Mouse (Mus musculus): ENCODE results near the gene Gm13290.
A peak's percentile ranks its signal among the peaks of the same experiment; 100 is the strongest.
"Not testable (repeated sequence)": the region's sequence is repeated elsewhere in the genome, so short reads cannot be mapped to it uniquely, and the experiment has no call there.

Gm13290 gene

DNA sequence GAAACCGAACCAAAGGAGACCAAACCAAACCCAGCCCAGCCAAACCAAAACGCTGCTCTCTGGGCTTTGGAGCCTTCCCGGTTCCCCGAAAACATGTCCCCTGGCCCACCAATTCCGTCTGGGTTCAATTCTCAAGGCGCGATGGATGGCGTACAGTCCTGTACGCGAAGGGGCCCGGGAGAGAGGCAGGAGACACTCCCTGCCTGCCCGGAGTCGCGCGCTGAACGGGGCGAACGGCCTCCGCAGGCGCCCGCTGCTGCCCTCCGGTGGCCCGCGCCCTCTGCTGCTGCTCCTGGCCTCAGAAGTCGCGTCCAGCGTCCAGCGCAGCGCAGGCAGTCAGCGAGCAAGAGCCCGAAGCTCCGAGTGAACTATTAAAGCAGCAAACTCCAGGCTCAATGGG lies at the start of gene Gm13290:
Gene Gm13290 (plus strand): TSS at position 301 of the 400 bp plus-strand sequence.
- DNase-seq (ENCODE audit: low spot score in 2 of 2), result not testable (repeated sequence)

DNA sequence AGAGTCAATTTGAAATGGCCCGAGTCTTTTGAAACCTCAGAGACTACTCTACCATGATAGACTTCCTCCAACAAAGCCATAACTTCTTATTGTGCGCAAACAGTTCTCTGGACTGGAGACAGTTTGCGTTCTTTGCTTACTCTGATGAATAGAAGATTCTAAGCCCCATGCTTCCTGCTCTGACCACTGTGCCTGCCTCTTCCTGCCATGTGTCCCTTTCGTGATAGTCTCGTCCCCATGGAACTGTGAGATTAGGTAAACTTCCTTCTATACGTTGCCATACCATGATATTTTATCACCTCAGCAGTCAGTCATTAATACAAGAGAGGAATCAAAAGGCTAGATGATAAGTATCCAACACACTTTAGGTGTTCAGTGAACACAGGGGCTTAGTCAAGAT lies 46.9 kb upstream of the Gm13290 start:
- no peak for DNase-seq (ENCODE audit: low spot score in 2 of 2)

DNA sequence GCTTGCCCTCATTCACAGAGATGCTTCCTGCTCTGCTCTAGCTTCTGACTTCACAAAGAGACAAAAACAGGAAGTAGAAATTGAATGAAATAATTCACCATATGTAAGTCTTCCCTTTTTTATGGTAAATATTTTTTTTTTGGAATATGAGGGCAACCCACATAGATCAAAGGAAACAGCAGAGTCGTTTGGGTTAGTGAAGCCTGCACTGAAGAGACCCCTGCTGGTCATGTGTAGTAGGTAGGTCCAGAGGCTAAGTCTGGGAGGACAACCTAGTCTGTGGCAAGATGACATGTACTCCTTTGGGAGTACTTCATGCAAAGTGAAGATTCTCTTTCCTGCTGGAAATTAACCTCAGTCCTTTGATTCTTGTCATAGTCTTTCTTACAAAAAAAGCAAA lies 46.3 kb upstream of the Gm13290 start:
- no peak for DNase-seq (ENCODE audit: low spot score in 2 of 2)

DNA sequence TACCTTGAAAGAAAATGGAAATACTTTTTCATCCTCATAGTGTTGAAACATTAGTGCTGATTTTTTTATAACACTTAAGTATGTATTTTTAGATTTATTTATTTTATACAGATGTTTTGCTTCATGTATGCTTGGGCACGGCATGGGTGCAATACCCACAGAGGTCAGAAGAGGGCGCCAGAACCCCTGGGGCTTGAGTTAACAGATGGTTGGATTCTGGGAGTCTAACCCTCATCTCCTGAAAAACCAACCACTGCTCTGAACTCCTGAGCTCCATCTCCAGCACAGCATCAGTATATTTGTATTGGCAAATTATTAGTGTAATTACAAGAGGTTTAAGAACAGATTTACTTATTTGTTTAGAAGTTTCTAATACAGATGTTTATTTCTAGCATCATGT lies 35.2 kb upstream of the Gm13290 start:
- peak; percentile 36 to 37 for DNase-seq (ENCODE audit: low spot score in 2 of 2)

DNA sequence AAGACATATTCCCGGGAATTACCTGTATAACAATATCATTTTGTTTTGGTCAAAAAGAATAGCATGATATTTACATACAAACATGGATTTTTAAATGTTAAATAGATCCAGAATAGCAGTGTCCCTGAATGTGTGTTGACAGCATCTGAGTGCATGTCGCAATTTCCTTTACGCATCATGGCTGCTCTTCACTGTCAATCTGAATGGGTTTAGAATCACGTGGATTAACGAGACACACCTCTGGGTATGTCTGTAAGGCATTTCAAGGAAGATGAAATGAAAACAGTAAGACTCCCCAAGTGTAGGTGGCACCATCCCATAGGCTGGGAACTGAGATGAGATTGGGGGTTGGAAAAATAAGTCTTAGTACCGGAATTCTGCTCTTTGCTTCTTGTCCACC lies 34.6 kb upstream of the Gm13290 start:
- no peak for DNase-seq (ENCODE audit: low spot score in 2 of 2)

DNA sequence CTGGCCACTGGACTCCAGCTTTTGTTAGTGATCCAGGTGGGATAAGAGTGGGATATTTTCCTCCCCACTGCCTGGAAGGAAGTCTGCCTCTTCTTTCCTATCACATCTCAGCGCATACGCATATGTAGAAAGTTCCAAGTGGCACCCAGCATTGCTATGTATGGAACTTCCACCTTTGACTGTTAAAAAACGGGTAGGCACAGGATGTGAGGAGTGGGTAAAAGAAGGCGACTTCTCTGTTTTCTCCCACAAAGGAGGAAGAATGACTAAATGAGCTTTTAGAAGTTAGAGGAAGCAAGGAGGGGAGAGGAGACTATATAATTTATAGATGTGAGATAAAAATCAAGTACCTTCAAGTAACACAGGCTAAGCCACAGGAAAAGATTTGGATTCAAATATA lies 32.2 kb upstream of the Gm13290 start:
- DNase-seq (ENCODE audit: low spot score in 2 of 2), result no peak

DNA sequence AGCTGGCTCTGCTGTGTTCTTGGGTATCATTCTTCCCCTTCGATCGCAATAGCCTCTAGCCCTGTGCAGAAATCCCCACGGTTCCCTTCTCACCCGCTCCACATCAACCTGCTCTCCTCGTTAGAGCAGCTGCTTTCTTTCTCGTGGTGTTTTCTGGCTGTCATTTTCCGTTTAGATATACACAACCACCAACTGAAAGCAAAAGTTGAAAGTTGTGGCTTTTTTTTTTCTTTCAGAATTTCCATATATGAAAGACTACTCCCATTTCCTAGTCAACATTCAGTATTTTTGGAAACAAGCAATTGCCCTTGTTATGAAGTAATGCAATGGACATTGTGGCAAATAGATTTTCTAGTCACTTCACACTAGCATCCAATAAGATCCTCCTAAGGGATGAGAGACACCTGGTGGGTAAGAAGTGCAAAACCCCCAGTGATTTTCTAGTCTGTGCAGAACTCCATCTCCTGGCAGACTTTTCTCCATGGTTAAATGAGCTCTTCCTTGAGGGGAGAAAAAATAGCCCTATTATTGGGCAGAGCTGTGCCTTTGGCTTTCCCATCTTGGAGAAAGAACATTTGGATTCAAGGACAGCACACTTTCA lies 30.8 kb upstream of the Gm13290 start:
- DNase-seq (ENCODE audit: low spot score in 2 of 2), result no peak

DNA sequence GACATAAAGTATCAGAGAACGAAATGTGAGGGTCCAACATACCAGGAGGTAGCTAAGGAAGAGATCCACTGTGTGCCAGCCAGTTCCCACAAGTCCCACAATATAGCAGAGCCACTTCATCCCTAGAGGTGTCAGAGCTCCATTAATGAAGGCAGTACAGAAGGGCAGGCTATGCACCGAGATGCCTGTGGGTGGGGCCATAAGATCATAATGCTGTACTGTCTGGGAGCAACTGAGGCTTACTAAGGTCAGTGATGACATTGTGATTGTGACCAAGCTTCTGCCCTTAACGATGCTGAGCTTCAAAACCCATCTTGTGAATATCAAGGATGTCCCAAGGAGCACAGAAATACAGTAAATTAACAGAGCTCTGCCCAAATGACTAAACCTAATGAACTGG lies 29.4 kb upstream of the Gm13290 start:
- DNase-seq (ENCODE audit: low spot score in 2 of 2), result no peak

DNA sequence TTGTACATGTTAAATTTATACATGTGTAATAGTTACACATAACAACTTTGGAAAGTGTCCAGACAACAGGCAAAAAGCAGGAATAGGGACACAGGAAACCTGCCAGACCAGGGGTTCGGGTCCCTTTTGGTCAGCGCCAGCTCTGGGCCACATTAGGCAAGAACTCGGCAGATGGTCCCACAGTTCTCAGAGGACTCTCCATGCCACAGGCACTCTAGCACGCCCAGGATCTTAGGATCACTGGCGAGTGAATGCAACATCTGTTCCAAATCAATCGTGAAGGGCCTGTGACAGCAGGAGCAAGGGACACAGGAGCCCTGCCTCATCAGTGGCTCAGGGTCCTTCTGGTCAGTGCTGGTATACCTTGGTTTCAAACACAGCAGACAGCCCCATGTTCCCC lies 23.7 kb upstream of the Gm13290 start:
- DNase-seq (ENCODE audit: low spot score in 2 of 2), result no peak

DNA sequence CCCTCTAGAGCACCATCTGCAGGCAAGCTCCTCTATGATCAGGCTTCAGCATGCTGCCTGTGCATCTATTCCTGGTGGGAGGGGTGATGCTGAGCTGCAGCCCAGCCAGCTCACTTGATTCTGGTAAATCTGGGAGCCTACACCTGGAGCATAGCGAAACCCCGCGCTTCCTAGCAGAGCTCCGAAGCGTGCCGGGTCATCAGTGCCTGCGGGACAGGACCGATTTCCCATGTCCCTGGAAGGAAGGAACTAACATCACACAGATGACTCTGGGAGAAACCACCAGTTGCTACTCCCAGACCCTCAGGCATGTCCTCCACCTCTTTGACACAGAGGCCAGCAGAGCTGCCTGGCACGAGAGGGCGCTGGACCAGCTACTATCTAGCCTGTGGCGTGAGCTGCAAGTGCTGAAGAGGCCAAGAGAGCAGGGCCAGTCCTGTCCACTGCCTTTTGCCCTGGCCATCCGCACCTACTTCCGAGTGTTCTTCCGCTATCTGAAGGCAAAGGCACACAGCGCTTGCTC lies 18.8 kb upstream of the Gm13290 start, which contains the start of gene Gm13271:
Gene Gm13271 (plus strand): TSS at position 51 of the 523 bp plus-strand sequence.
- DNase-seq (ENCODE audit: low spot score in 2 of 2), result peak; percentile 70 to 80

DNA sequence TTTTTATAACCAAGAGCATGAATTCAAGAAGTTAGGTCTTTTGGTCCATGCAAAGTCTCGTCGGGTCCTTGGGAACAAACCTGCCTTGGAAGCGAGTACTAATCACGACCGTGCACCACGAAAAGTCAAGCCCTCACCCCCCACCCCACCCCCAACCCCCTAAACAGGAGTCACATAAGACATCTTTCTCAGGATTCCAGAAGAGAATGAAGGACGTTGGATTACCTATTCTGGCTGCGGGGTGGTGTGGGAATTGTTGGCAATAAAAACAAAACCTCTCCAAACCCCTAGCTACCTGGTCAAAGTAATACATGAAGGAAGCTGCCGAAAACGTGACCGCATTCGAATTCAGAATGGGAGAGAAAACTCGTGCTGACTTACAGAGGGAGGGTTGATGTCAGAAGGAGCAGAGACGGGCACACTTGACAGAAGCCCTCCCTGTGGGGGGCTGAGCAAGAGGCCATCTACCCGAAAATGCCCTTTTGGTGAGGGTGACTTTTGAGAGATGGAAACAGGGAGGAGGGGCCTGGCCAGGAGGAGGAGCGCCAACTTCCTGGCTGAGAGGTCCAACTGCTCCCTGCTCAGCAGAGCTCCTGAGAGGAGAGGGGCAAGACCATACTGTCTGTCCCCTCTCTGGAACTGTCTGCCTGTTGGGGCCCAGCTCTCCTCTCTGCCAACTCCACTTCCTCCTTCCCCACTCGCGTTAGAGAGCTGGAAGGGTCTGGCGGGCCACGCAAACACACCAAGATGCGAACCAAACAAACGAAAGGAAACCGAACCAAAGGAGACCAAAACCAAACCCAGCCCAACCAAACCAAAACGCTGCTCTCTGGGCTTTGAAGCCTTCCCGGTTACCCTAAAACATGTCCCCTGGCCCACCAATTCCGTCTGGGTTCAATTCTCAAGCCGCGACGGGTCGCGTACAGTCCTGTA lies 16.8 kb upstream of the Gm13290 start:
- DNase-seq (ENCODE audit: low spot score in 2 of 2), result not testable (repeated sequence)

DNA sequence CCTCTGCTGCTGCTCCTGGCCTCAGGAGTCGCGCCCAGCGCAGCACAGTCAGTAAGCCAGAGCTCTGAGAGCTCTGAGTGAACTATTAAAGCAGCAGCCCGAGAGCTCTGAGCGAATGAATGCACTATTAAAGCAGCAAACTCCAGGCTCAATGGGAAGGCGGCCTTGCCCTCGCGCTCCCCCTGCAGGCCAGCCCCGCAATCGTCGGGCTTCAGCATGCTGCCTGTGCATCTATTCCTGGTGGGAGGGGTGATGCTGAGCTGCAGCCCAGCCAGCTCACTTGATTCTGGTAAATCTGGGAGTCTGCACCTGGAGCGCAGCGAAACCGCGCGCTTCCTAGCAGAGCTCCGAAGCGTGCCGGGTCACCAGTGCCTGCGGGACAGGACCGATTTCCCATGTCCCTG lies 16.0 kb upstream of the Gm13290 start:
- peak; percentile 97 to 98 for DNase-seq (ENCODE audit: low spot score in 2 of 2)

DNA sequence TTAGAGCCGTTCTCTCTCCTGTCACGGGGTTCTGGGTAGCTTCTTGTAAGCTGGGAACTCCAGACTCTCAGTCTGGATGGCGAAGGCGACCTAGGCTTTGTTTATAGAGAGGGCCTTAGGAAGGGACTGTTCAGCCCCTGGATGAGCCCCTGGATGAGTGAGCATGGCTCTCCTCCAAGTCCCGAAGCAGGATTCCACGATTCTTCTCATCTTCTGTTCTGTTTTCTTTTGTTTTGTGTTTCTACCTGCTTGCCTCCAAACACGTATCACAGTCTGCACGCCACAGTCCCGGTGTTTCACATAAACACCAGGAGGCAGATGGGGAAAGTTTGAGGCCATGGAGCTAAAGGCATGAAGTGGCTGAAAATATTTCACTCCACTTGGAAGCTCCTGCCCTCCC lies 14.9 kb upstream of the Gm13290 start:
- not testable (repeated sequence) for DNase-seq (ENCODE audit: low spot score in 2 of 2)

DNA sequence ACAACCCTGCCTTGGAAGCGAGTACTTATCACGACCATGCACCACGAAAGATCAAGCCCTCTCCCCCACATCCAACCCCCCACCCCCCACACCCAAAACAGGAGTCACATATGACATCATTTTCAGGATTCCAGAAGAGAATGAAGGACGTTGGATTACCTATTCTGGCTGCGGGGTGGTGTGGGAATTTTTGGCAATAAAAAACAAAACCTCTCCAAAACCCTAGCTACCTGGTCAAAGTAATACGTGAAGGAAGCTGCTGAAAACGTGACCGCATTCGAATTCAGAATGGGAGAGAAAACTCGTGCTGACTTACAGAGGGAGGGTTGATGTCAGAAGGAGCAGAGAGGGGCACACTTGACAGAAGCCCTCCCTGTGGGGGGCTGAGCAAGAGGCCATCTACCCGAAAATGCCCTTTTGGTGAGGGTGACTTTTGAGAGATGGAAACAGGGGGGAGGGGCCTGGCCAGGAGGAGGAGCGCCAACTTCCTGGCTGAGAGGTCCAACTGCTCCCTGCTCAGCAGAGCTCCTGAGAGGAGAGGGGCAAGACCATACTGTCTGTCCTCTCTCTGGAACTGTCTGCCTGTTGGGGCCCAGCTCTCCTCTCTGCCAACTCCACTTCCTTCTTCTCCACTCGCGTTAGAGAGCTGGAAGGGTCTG lies 13.9 kb upstream of the Gm13290 start, which contains the start of gene Gm13283:
Gene Gm13283 (plus strand): TSS at position 510 of the 659 bp plus-strand sequence.
- peak; percentile 32 to 49 for DNase-seq (ENCODE audit: low spot score in 2 of 2)

DNA sequence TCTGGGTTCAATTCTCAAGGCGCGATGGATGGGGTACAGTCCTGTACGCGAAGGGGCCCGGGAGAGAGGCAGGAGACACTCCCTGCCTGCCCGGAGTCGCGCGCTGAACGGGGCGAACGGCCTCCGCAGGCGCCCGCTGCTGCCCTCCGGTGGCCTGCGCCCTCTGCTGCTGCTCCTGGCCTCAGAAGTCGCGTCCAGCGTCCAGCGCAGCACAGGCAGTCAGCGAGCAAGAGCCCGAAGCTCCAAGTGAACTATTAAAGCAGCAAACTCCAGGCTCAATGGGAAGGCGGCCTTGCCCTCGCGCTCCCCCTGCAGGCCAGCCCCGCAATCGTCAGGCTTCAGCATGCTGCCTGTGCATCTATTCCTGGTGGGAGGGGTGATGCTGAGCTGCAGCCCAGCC lies 13.2 kb upstream of the Gm13290 start:
- peak in 1 of 2 experiments; percentile 24 for DNase-seq (ENCODE audit: low spot score in 2 of 2)

DNA sequence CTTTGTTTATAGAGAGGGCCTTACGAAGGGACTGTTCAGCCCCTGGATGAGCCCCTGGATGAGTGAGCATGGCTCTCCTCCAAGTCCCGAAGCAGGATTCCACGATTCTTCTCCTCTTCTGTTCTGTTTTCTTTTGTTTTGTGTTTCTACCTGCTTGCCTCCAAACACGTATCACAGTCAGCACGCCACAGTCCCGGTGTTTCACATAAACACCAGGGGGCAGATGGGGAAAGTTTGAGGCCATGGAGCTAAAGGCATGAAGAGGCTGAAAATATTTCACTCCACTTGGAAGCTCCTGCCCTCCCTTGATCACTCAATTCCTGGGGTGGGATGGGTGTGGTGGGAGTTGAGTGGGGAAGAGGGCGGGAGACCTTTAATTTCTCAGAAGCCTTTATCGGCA lies 11.9 kb upstream of the Gm13290 start:
- peak; percentile 74 to 75 for DNase-seq (ENCODE audit: low spot score in 2 of 2)

DNA sequence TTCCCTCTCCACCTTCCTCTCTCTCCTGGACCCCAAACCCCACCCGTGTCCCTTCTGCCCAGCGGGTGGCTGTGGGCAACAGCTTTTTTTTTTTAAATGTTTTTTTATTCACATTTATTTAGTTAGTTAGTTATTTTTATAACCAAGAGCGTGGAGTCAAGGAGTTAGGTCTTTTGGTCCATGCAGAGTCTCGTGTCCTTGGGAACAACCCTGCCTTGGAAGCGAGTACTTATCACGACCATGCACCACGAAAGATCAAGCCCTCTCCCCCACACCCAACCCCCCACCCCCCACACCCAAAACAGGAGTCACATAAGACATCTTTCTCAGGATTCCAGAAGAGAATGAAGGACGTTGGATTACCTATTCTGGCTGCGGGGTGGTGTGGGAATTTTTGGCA lies 11.3 kb upstream of the Gm13290 start:
- DNase-seq (ENCODE audit: low spot score in 2 of 2), result not testable (repeated sequence)

DNA sequence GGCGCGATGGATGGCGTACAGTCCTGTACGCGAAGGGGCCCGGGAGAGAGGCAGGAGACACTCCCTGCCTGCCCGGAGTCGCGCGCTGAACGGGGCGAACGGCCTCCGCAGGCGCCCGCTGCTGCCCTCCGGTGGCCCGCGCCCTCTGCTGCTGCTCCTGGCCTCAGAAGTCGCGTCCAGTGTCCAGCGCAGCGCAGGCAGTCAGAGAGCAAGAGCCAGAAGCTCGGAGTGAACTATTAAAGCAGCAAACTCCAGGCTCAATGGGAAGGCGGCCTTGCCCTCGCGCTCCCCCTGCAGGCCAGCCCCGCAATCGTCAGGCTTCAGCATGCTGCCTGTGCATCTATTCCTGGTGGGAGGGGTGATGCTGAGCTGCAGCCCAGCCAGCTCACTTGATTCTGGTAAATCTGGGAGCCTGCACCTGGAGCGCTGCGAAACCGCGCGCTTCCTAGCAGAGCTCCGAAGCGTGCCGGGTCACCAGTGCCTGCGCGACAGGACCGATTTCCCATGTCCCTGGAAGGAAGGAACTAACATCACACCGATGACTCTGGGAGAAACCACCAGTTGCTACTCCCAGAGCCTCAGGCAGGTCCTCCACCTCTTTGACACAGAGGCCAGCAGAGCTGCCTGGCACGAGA lies 10.1 kb upstream of the Gm13290 start:
- DNase-seq (ENCODE audit: low spot score in 2 of 2), result not testable (repeated sequence)

DNA sequence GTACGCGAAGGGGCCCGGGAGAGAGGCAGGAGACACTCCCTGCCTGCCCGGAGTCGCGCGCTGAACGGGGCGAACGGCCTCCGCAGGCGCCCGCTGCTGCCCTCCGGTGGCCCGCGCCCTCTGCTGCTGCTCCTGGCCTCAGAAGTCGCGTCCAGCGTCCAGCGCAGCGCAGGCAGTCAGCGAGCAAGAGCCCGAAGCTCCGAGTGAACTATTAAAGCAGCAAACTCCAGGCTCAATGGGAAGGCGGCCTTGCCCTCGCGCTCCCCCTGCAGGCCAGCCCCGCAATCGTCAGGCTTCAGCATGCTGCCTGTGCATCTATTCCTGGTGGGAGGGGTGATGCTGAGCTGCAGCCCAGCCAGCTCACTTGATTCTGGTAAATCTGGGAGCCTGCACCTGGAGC lies 3.0 kb downstream of the Gm13290 start, which contains the start of gene Gm13289:
Gene Gm13289 (plus strand): TSS at position 301 of the 400 bp plus-strand sequence.
- not testable (repeated sequence) for DNase-seq (ENCODE audit: low spot score in 2 of 2)

DNA sequence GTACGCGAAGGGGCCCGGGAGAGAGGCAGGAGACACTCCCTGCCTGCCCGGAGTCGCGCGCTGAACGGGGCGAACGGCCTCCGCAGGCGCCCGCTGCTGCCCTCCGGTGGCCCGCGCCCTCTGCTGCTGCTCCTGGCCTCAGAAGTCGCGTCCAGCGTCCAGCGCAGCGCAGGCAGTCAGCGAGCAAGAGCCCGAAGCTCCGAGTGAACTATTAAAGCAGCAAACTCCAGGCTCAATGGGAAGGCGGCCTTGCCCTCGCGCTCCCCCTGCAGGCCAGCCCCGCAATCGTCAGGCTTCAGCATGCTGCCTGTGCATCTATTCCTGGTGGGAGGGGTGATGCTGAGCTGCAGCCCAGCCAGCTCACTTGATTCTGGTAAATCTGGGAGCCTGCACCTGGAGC lies 5.9 kb downstream of the Gm13290 start, which contains the start of gene Gm13272:
Gene Gm13272 (plus strand): TSS at position 301 of the 400 bp plus-strand sequence.
- not testable (repeated sequence) for DNase-seq (ENCODE audit: low spot score in 2 of 2)

DNA sequence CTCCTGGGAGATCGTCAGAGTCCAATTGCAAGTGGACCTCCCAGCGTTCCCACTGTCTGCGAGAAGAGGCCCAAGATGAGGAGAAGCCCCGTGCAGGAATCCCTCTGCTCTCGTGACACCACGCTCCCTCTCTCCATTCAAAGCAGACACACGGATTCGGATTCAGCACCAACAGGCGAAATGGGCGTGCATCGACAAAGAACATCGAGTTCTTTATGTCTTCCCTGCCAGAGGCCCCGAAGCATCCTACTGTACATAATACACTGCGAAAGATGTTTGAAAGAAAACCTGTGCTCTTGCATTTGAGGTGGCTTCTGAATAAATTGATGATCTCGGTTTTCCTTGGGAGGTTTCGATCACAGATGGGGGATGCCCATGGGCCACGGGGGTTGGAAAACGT lies 6.7 kb downstream of the Gm13290 start:
- DNase-seq (ENCODE audit: low spot score in 2 of 2), result not testable (repeated sequence)

Measured in frontal cortex, postnatal 25 days (tissue).